Mouse (Mus musculus): ENCODE measurements around the gene Grem1. TPM values are rescaled to one million over a fixed set of nuclear protein-coding genes. Genes with fewer than 3 reads are reported as not detected.

The Grem1 gene
- total RNA-seq (2022): under 1 TPM in 1 of 4 experiments, not detected in 3; 0.08 TPM

DNA sequence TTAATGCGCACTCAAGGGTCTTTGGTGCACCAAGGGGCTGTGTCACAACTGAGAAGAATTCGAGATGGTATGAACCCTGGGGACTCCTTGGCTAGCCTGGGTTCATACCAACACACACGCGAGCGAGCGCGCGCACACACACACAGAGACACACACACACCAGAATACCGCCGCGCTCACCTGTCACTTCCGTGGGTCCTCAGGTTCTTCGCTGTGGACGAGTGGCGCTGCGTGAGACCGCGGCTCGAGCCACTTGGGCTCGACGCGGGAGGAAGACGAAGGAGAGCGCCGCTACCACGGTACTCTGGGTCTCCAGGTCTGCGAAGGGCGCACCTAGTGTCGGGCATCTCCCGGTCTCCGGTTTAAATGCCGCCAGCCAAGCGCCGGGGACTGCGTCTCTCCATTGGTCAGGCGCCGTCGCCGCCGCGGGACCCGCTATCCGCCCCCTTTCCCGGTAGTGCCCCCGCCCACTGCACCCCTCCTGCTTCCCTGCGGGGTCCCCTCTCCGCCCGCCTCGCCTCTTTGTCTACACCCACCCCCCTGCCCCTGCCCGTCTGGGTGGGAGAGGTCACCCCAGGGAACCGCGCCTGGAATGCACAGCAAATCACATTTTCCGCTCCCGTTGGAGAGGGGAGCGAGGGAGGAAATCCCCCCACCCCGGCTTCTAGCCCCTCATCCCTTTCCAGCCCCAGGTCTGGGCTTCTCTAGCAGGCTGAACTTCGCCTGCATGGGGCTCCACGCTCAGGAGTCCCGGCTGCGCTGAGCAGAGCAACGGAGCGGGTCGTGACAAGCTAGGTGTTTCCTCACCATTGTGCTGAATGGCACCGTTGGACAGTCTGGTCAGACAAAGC is at the start of gene Grem1:
Gene Grem1, minus strand, starts transcription at position 336 of the 851 bp plus-strand sequence.
- DNase-seq (ENCODE audit: low spot score in 2 of 2): no peak

DNA sequence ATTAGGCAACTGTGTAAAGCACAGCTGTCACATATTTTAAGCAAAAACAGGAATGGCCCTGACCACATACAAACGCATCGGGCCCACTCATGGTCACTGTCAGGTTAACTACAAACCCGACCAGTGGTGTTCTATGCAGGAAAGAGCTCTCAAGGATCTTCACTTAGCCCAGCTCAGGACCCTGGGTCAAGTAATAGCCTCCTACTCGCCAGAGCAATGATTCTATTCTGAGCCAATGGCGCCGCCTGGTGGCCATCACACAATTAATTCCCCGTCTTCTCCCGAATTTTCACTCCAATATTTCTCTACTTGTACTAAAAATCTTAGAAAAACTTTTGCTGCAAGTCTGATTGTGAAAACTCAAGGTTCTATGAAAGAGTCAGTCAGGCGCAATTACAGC is 49.2 kb upstream of the Grem1 start:
- peak in 1 of 2 experiments; percentile 10 for DNase-seq (ENCODE audit: low spot score in 2 of 2)

DNA sequence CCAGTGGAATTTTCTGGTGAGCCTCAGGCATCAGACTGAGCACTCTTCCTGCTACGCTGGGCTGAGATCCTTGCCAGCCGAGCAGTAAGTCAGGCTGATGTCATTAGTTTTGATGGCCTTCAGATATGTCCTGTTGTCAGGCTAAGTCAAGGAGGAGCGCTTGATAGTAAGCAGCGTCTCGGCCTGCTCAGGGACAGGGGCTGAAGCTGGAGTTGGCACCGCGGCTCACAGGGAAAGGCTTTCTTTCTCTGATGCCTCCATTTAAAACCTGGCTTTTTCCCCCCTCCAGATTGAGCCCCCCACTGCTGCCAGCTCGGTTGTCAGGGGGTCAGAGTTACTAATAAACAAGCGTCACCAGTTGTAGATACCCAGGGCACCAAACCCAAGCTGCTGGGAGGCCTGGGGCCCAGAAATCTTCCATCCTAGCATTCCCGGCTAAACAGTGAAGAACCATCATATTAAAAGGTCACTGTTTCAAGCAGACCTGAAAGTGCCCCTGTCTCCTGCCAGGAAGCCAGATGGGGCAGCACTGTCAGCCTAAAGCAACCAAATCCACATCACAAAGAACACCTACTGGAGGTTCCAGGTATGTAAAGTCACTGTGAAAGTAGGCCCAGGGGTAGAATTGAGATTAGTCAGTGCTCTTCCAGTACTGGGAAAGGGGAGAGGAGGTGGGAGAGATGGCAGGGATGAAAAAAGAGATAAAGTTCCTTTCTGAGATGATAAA is 48.6 kb upstream of the Grem1 start:
- DNase-seq (ENCODE audit: low spot score in 2 of 2): no peak

DNA sequence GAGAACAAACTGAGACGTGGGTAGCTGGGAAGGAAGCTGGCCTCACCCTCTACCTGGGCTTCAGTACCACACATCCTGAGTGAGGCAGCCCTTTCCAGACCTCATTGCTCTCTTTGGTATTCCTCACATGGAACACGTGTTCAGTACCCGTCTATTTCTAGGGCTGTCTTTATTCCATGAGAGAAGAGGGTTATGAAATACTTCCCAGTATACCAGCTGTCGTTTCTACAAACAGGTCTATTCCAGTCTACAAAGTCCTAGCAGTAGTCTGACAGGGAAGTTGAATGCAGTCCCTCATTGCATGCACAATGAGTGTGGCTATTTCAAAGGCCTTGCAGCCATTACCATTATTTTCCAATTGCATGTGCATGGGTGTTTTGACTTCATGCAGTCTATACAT is 47.3 kb upstream of the Grem1 start:
- no peak for DNase-seq (ENCODE audit: low spot score in 2 of 2)

DNA sequence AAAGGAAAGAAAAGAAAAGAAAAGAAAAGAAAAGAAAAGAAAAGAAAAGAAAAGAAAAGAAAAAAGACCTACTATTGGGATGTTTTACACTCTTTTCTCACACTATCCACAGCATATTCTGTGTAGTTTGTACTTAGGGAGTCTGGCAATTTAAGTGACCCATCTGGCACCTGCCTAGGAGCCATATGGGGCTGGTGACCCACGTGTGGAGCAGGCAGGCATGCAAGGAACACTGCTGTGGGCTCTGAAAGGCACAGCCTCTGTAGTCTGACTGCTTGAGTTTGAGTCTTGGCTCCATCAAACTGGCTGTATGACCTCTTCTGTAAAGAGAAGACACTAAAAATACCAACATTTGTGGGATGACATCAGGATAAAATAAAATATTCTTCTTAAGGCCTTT is 45.3 kb upstream of the Grem1 start:
- no peak for DNase-seq (ENCODE audit: low spot score in 2 of 2)

DNA sequence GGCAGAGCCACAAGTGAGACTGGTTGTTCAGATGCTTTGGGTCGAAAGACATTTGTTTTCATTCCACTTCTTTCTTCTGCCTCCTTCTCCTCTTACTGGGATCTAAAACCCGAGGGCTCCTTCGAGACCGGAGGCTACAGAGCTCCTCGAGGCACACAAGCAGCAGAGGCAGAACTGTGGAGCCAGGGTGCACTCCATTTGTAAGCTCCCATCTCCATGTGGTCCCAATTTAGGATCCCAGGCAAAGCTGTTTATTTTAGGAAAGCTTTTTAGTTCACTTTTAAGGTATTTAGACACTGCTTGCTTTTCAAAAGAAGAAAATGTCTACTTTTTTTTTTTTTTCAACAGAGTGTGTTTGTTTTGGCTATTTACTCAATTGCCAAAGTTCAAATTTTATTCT is 42.4 kb upstream of the Grem1 start:
- no peak for DNase-seq (ENCODE audit: low spot score in 2 of 2)

DNA sequence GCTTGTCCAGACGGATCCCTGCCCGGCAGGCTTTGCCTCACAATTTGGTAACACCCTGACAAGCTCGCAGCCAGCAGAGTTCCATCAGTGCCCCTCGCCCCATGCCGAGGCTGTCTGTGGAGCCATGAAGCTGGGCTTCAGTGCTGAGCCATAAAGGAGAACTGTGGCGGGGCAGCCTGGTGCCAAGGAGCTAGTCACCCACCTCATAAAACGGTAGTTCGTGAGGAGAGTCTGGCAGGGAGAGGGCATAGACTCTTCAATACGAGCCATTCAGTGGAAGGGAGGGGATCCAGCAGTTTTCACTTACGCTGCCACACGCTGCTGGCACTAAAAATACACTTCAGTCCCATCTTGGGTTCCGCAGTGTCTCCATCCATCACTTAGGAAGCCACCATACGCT is 40.2 kb upstream of the Grem1 start:
- no peak for DNase-seq (ENCODE audit: low spot score in 2 of 2)

DNA sequence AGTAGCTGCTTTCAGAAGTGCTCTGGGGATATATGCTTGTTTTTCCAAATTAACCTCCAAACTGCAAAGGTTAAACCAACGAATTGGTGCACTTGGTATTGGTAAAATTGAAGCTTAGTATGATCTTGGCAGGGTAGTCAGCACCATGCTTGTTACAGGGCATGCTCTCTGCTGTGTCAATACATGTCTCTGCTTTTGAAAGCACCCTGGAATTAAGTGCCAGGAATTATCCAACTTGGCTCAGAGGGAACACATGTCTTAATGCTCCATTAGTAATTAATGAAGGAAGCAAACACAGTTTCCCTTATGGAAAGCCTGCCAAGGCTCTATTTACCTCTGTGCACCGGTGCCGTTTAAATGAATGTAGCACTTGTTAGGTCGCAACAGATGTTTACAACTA is 36.7 kb upstream of the Grem1 start:
- no peak for DNase-seq (ENCODE audit: low spot score in 2 of 2)

DNA sequence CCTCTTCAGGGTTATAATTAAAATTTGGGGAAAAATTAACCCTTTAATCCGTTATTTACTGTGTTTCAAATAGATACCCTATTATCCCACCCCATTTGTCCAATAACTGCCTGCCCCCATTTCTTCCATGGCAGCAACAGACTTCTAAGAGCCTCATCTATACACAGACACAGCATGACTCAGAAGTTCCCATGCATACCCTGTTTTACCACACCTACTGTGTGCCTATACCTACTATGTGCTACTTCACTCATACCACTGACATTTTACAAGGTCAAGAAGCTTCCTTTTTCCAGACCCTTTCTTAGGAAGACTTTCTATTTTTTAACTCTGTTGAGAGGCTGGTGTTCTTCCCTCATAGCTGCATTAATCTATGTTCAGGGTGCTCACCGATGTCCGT is 35.1 kb upstream of the Grem1 start:
- no peak for DNase-seq (ENCODE audit: low spot score in 2 of 2)

DNA sequence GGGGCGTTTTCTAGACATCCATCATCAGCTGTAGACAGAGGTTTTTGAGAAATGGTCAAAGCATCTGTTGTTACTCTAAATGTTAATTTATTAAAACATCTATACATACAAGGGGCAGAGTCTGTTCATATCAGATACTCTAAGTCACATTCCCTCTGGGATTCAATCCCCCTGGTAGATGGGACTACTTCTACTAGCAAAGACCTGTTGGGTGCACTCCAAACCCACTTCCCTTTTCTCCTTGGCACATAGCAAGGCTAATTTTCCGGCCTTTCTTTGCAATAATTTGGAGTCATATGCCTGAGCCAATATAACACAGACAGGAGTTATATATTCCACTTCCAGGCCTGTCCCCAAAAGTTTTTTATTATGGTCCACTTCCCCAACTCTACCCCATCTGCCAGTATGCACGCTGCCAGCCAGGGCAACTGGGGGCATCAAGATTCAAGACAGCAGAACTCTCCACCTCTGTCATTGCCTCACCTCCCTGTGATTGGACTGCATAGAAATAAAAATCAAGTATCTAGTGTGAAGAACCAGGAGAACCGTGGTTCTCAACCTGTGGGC is 30.5 kb upstream of the Grem1 start:
- no peak for DNase-seq (ENCODE audit: low spot score in 2 of 2)

DNA sequence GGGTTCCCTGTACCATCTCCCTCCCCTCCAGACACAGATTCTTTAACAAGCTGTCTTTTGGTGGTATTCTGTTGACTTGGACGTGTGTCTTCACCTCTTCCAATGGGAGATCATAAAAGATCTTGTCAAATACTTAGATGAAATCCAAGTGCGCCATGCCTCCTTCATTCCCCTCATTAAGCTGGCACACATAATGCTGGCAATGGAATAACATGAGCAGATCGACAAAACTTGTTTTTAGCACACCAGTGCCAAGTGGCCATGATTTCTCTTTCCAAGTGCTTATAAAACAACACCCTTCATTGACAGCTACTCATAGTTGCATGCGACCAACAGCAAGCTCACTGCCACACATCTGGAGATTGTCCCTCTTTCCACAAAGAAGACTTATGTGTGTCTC is 29.4 kb upstream of the Grem1 start:
- DNase-seq (ENCODE audit: low spot score in 2 of 2): no peak

DNA sequence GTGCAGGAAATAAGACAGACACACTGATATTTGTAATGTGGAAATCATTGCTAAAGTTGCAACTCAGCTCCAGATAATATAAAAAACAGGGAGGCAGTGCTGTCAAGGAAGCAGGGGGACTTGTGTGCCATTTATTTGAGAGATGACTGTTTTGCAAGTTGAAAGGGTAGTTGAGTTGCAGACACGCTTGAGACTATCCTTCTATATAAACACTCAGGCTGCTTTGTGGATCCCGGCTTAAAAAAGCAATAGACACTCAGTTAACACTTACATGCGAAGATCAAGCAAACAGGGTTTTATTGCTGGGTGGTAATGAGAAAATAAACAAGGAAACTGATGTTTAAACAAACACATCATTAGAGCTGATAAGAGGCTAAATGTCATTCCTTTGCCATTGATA is 26.4 kb upstream of the Grem1 start:
- DNase-seq (ENCODE audit: low spot score in 2 of 2): no peak

DNA sequence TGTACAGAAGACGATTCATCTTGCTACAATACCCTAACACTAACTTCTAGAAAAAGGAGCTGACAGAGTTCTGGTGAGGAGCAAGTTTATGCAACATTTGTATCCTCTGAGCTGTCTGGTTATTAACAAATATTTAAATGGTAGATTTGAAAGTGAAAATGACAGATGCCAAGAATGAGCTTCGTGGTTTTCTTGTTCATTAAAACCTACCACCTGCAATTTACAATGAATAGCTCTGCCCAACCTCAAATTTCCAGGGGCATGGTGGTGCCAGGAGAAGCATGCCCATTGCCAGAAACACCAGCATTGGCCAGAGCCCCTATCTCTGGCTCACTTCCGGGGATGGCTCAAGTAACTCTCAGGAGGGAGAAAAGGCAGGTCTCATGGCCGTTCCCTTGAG is 23.1 kb upstream of the Grem1 start:
- DNase-seq (ENCODE audit: low spot score in 2 of 2): no peak

DNA sequence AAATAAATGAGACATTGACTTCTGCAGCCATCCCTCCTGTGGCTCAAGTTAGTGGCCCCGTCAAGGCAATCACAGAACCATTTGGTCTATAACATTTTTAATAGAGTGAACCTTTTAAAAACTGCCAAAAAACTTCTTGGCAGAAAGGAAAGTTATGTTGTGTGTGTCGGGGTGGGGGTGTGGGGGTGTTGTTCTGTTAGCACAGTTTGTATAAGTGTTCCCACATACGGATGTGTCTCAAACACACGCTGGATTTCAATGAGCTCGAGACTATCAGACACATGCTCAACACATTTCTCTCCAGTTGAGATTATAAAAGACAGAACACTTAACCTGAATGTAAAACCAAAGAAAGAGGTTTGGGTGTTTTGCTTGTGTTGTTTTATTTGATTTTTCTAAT is 22.7 kb upstream of the Grem1 start:
- no peak for DNase-seq (ENCODE audit: low spot score in 2 of 2)

DNA sequence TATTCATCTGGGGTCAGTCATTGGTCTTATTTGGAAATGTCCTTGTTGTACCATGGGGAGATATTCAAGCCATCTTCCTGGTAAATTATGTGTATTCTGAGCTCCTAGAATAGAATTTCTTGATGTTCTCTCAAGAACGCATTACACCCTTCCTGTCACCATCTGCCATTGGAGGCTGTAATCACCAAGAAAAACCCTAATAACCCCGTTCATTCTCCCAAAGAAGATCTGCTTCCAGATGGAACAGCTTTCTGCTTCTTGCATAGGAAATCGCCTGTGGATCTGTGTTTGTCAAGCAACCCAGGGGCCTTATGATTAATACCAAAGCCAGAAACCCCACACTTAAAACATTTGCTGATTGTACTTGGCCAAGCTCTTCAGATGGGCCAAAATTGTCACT is 20.9 kb upstream of the Grem1 start:
- no peak for DNase-seq (ENCODE audit: low spot score in 2 of 2)

DNA sequence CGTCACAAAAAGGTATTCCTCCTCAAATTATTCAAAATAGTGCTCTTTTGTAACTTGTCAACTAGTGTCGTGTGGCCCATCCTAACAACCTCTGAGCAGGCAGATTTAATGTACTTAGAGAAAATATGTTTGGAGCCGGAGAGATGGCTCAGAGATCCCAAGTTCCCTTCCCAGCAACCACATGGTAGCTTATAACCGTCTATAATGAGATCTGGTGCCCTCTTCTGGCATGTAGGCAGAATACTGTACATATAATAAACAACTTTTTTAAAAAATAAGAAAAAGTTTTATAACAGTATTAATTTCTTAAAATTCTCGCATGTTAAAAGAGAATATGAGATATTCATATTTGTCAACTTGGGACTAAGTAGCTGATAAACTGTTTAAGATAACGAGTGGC is 19.6 kb upstream of the Grem1 start:
- no peak for DNase-seq (ENCODE audit: low spot score in 2 of 2)

DNA sequence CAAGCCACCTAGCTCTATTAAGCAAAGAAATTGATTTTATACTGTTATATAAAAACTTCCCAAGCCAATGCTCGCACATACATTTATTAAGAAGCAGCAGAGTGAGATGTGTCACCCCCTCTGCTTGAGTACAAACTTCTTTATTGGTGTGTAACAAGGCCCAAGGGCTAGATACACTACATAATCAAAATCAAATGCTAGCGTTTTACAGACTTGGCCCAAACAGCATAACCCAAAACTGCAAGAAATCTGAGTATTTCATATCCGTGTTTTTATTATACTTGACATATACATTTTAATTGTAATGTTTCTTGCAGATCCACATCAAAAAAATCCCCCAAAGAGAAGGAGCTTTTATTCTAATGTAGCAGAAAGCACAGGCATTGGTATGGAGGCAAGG is 17.9 kb upstream of the Grem1 start:
- no peak for DNase-seq (ENCODE audit: low spot score in 2 of 2)

DNA sequence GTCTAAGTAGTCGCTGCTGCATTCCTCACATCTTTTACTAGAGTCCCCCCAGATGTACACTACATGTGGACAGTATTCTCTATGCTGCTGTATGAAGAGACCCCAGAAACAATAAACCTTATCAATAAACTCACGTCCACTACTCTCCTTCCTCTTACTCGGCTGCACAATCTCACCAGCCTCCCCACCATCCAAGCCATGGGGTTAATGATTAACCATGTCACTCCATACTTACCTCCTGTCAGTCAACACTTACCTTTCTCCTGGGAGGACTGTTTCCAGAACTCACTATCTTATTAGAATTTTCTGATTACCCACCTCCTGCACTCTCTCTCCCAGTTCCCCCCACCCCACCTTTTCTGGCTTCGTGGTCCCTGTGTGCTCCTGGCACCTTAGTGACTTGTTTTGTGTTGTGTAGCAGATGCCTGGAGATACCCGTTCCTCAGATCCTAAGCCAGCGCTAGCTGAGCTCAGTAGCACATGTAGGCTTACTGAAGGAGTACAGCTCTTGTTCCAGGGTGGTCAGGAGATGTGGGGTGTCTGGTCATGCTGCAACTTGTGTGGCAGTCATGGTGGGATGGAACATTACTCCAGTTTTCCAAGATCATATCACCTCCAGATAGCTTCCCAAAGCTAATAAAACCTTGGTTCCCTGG is 15.8 kb upstream of the Grem1 start:
- no peak for DNase-seq (ENCODE audit: low spot score in 2 of 2)

DNA sequence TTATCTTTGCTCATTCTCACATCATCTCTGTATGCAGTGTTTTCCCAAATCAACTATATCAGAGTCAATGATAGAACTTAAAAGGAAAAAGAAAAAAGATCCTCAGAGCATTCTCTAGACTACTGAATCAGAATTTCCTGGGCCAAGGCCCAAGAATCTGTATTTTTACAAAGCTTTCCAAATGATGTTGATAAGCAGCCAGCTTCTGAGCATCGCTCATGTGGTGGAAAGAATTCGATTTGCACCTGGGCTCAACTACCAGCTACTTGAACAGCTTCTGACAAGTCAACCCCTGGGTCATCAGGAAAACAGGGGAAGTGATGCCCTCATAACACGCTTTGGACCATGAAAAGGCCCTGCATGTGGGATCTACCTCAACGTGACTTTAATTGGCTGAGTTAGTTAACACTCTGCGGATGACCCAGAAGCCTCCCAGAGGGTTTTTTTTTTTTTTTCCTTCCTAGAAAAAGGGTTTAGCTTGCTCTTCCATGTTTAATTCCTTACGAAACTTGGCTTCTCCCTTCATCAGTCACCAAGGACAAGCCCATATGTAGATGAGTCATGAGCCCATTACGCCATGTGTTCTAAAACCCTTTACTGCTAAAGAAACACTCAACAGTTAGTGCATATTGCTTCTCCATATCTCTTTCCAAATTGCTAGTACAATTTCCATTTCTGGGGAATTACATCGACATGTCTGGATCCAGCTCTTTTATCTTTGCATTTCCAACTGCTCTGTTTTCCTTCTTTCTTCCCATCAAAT is 10.3 kb upstream of the Grem1 start:
- no peak for DNase-seq (ENCODE audit: low spot score in 2 of 2)

DNA sequence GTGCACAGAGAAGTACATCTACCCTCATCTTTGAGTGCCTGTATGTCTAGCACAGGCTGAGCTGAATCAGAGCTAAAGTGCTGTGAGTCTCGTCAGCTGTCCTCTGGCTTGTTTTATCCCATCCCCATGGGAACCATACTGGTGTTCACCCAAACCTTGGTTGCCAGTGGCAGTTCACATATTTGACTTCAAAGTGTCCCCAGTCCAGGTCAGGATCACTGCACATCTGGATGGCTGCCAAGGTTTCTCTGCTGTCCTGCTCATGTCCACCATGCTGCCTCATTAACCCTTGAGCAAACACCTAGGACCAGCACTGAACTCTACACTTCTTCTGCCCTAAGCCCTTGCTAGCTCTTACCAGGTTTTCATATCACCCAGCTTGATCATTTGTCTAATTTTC is 7.4 kb upstream of the Grem1 start:
- DNase-seq (ENCODE audit: low spot score in 2 of 2): no peak

DNA sequence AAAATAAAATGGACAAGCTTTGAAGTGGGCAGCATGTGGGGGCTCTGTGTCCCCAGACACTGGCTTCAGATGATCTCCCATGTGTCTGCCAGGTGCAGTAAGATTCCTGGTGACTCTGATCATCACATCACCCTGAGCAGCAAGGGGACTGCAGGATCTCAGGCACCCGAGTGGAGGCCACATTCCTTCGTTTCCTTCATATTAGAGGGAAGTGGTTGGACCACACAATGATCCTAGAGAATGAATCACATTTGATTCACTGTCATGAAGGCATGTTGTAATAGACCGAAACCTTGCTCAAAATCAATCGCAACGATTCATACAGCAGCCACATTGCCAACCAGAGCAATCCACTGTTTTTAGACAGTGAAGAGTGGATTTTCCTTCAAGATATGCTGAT is 6.5 kb upstream of the Grem1 start:
- no peak for DNase-seq (ENCODE audit: low spot score in 2 of 2)
